In genomic region chr10:95670781-95671780, GRCm38 (mm10) we compare ENCODE assay signal across 20 mouse cellular contexts. TPM values are rescaled to one million over a fixed set of nuclear protein-coding genes. Genes with fewer than 3 reads are reported as not detected.
A peak's percentile ranks its signal among the peaks of the same experiment; 100 is the strongest.
DNase-seq lines count a peak whose midpoint lies in the region; ATAC-seq lines count a peak whose summit lies in the region.
"Had no signal": no experiment of that assay in that cellular context is flagged by ENCODE, and none has a peak within 500 bp of the region (broad histone marks: within the 10 kb centered on the region; RNA-seq: fewer than 3 reads in every experiment).

No protein-coding gene starts in this region.

- H3K36me3 ChIP-seq in hindbrain, embryonic 13.5 days: no peaks in the 10 kb centered on the region
- H3K36me3 ChIP-seq: liver, embryonic 13.5 days; midbrain, embryonic 10.5 days had no signal

- no peak overlapping the region for H3K27ac ChIP-seq in hindbrain, embryonic 13.5 days
- H3K27ac ChIP-seq: liver, embryonic 13.5 days; midbrain, embryonic 10.5 days had no signal

- ATAC-seq in hindbrain, embryonic 13.5 days (ENCODE audit: low FRiP score): no peak
- ATAC-seq: hindbrain, embryonic 16.5 days had no signal

- WGBS in hindbrain, embryonic 13.5 days: 88% methylated on average over 21 of the region's 21 CpGs

- H3K9ac ChIP-seq in hindbrain, embryonic 13.5 days: no peak overlapping the region
- H3K9ac ChIP-seq: liver, embryonic 13.5 days had no signal

- H3K27me3 ChIP-seq in hindbrain, embryonic 13.5 days: no peaks in the 10 kb centered on the region

- H3K4me3 ChIP-seq in hindbrain, embryonic 13.5 days: no peak overlapping the region
- H3K4me3 ChIP-seq: erythroblast, embryonic 14.5 days; liver, embryonic 13.5 days; midbrain, embryonic 10.5 days had no signal

- intact Hi-C loops in left cerebral cortex, postnatal 14 days (cut with DNase I): no loop called here

- H3K4me2 ChIP-seq in hindbrain, embryonic 13.5 days: no peak overlapping the region
- H3K4me2 ChIP-seq: liver, embryonic 13.5 days had no signal

- H3K4me1 ChIP-seq in hindbrain, embryonic 13.5 days (replicated peaks): no peaks in the 10 kb centered on the region

- DNase-seq in frontal cortex, postnatal 36 days (ENCODE audit: low spot score in 2 of 2): peak; percentile 29 to 38
- no peak for DNase-seq in frontal cortex, postnatal 14 days (ENCODE audit: low spot score in 2 of 2)
- peak; percentile 24 to 62 for DNase-seq in left cerebral cortex, postnatal 14 days (ENCODE audit: low spot score in 2 of 2)
- no peak for DNase-seq in left cerebral cortex, adult 11 months (ENCODE audit: low spot score)
- peak; percentile 66 for DNase-seq in fibroblast of lung, adult 2 months (ENCODE audit: low read depth)
- DNase-seq in right cerebral cortex, postnatal 36 days (ENCODE audit: low spot score in 2 of 2): peak; percentile 29 to 33
- no peak for DNase-seq in kidney, adult 18-20 months
- DNase-seq: cerebellum, adult 9-11 months; embryo, embryonic 11 days; liver, embryonic 13.5 days; lung, postnatal 14 days had no signal

- H3K9me3 ChIP-seq in hindbrain, embryonic 13.5 days: peaks cover 5% of the 10 kb centered on the region
- H3K9me3 ChIP-seq: liver, embryonic 13.5 days had no signal

RNA-seq across cellular contexts. Expression of gene Anapc15-ps, which starts 2.2 kb away (rescaled TPM):
- not detected for total RNA-seq in left cerebral cortex, postnatal 14 days (2021)
- not detected in 2 replicates for polyA plus RNA-seq in hindbrain, embryonic 13.5 days (2015; fragmentation: Nextera tagmentation; extraction: Ambion mirVana)
- total RNA-seq: layer of hippocampus, adult 8-10 months; left cerebral cortex, postnatal 36 days; MEL had no signal
- polyA plus RNA-seq: erythroblast, embryonic 14.5 days; heart, postnatal 0 days; kidney, embryonic 14.5 days; liver, embryonic 13.5 days; midbrain, embryonic 10.5 days had no signal

Comparison
In these comparisons a context has a peak if more than half of its experiments do, and no peak if none do; other contexts are left out.
1. DNase-seq: peak in frontal cortex, postnatal 36 days (2 of 2), left cerebral cortex, postnatal 14 days (2 of 2), fibroblast of lung, adult 2 months (single experiment) and right cerebral cortex, postnatal 36 days (2 of 2); none in frontal cortex, postnatal 14 days (0 of 2), left cerebral cortex, adult 11 months (single experiment) and kidney, adult 18-20 months (single experiment).